22 mouse cellular contexts compared by ENCODE assay signal in genomic region chr13:48502422-48502821, GRCm38 (mm10). TPM values are rescaled to one million over a fixed set of nuclear protein-coding genes. Genes with fewer than 3 reads are reported as not detected.
"Had no signal": no experiment of that assay in that cellular context is flagged by ENCODE, and none has a peak within 500 bp of the region (broad histone marks: within the 10 kb centered on the region; RNA-seq: fewer than 3 reads in every experiment).

No protein-coding gene starts in this region.

- H3K4me3 ChIP-seq: midbrain, embryonic 10.5 days; midbrain, embryonic 12.5 days; myocyte; neural tube, embryonic 13.5 days; neural tube, embryonic 15.5 days had no signal

- H3K27ac ChIP-seq: midbrain, embryonic 10.5 days; midbrain, embryonic 12.5 days; neural tube, embryonic 13.5 days; neural tube, embryonic 15.5 days had no signal

- DNase-seq: lung, adult 18-20 months; lung, embryonic 14.5 days; lung, postnatal 10 days; lung, postnatal 4 days; midbrain, embryonic 14.5 days; retina, postnatal 1 day; right cerebral cortex, adult 18-20 months; right cerebral cortex, postnatal 25 days; right cerebral cortex, postnatal 4 days; spleen, adult 18-20 months; thymus, adult 18-20 months; thymus, postnatal 14 days; thymus, postnatal 36 days had no signal

- H3K9me3 ChIP-seq: midbrain, embryonic 10.5 days; neural tube, embryonic 13.5 days; neural tube, embryonic 15.5 days had no signal

- ATAC-seq: midbrain, embryonic 16.5 days had no signal

- H3K27me3 ChIP-seq: midbrain, embryonic 12.5 days; neural tube, embryonic 13.5 days; neural tube, embryonic 15.5 days had no signal

RNA-seq across cellular contexts. Expression of gene A830005F24Rik, which starts 10.9 kb away (rescaled TPM):
- total RNA-seq: megakaryocyte, adult 5-6 weeks; megakaryocyte-erythroid progenitor cell, adult 5-6 weeks had no signal
- polyA plus RNA-seq: small intestine, adult 2 months had no signal
